Comparison of ENCODE assay signal across 7 mouse cellular contexts in genomic region chr3:108911548-108912413, GRCm38 (mm10). TPM values are rescaled to one million over a fixed set of nuclear protein-coding genes. Genes with fewer than 3 reads are reported as not detected.
DNase-seq lines count a peak whose midpoint lies in the region; ATAC-seq lines count a peak whose summit lies in the region.

Prpf38b (minus strand) TSS chr3:108911727.

- peak within 1 kb of the TSS; percentile 99 for H3K27ac ChIP-seq in embryonic facial prominence, embryonic 12.5 days
- H3K27ac ChIP-seq in limb, embryonic 11.5 days (replicated peaks; ENCODE audit: low read depth, low read length), result peak within 1 kb of the TSS; percentile 95
- peak within 1 kb of the TSS; percentile 95 for H3K27ac ChIP-seq in midbrain, embryonic 14.5 days (replicated peaks; ENCODE audit: low read depth, low read length)

- peak within 1 kb of the TSS; percentile 98 for H3K4me3 ChIP-seq in embryonic facial prominence, embryonic 12.5 days
- peak within 1 kb of the TSS; percentile 97 for H3K4me3 ChIP-seq in limb, embryonic 11.5 days (ENCODE audit: low read depth, low read length)
- peak within 1 kb of the TSS; percentile 98 for H3K4me3 ChIP-seq in midbrain, embryonic 14.5 days (replicated peaks; ENCODE audit: low read depth, low read length)

- peak; percentile 96 for DNase-seq in adrenal gland, postnatal 25 days
- peak; percentile 100 for DNase-seq in heart, adult 11 months
- DNase-seq in kidney, adult 18-20 months, result peak; percentile 94
- peak; percentile 97 for DNase-seq in limb, embryonic 11.5 days (ENCODE audit: low spot score)
- DNase-seq in midbrain, embryonic 14.5 days, result peak; percentile 98
- peak; percentile 88 to 91 for DNase-seq in spleen, adult 18-20 months

- H3K36me3 ChIP-seq in embryonic facial prominence, embryonic 12.5 days, result peaks cover 6% of the 10 kb centered on the region
- H3K36me3 ChIP-seq in limb, embryonic 11.5 days (ENCODE audit: control insufficient read depth, insufficient read depth, low read length), result no peaks in the 10 kb centered on the region; the same call in 1 of the 2 replicates
- peaks cover 17% of the 10 kb centered on the region for H3K36me3 ChIP-seq in midbrain, embryonic 14.5 days (ENCODE audit: control insufficient read depth, insufficient read depth, low read length)

- peak; percentile 98 for ATAC-seq in embryonic facial prominence, embryonic 12.5 days (ENCODE audit: insufficient number of reproducible peaks, insufficient read depth, low FRiP score, low TSS enrichment)
- peak; percentile 98 for ATAC-seq in limb, embryonic 11.5 days (ENCODE audit: insufficient number of reproducible peaks, low FRiP score, low TSS enrichment, low read depth)
- ATAC-seq in midbrain, embryonic 14.5 days (ENCODE audit: low FRiP score, low TSS enrichment), result peak; percentile 100

- no peaks in the 10 kb centered on the region for H3K27me3 ChIP-seq in embryonic facial prominence, embryonic 12.5 days
- H3K27me3 ChIP-seq in limb, embryonic 11.5 days (ENCODE audit: control insufficient read depth, insufficient read depth, low read length), result no peaks in the 10 kb centered on the region
- H3K27me3 ChIP-seq in midbrain, embryonic 14.5 days (ENCODE audit: control insufficient read depth, insufficient read depth, low read length), result no peaks in the 10 kb centered on the region

- H3K4me1 ChIP-seq in embryonic facial prominence, embryonic 12.5 days, result peaks cover 10% of the 10 kb centered on the region
- H3K4me1 ChIP-seq in limb, embryonic 11.5 days (ENCODE audit: control insufficient read depth, insufficient read depth, low read length), result peaks cover 5% of the 10 kb centered on the region
- H3K4me1 ChIP-seq in midbrain, embryonic 14.5 days (ENCODE audit: control insufficient read depth, insufficient read depth, low read length), result peaks cover 19% of the 10 kb centered on the region

- H3K9ac ChIP-seq in embryonic facial prominence, embryonic 12.5 days, result peak within 1 kb of the TSS; percentile 93
- H3K9ac ChIP-seq in limb, embryonic 11.5 days (ENCODE audit: low read length), result peak within 1 kb of the TSS; percentile 93
- H3K9ac ChIP-seq in midbrain, embryonic 14.5 days (replicated peaks; ENCODE audit: low read length), result peak within 1 kb of the TSS; percentile 87

- 1% methylated on average over 53 of the region's 53 CpGs for WGBS in embryonic facial prominence, embryonic 12.5 days
- WGBS in limb, embryonic 11.5 days, result 1% methylated on average over 53 of the region's 53 CpGs
- WGBS in midbrain, embryonic 14.5 days, result under 1% methylated on average over 53 of the region's 53 CpGs

- peak within 1 kb of the TSS; percentile 89 for H3K4me2 ChIP-seq in embryonic facial prominence, embryonic 12.5 days (replicated peaks)
- H3K4me2 ChIP-seq in limb, embryonic 11.5 days (ENCODE audit: low read depth, severe bottlenecking), result peak within 1 kb of the TSS; percentile 91
- H3K4me2 ChIP-seq in midbrain, embryonic 14.5 days (ENCODE audit: low read length), result peak within 1 kb of the TSS; percentile 95

- no peaks in the 10 kb centered on the region for H3K9me3 ChIP-seq in embryonic facial prominence, embryonic 12.5 days
- H3K9me3 ChIP-seq in limb, embryonic 11.5 days (ENCODE audit: control insufficient read depth, low read length), result no peaks in the 10 kb centered on the region
- no peaks in the 10 kb centered on the region for H3K9me3 ChIP-seq in midbrain, embryonic 14.5 days (ENCODE audit: control insufficient read depth, low read length)

RNA-seq across cellular contexts. Expression of gene Prpf38b, which starts in this region (rescaled TPM):
- total RNA-seq in adrenal gland, postnatal 25 days (2021), result 77.1 and 78.8 TPM in 2 replicates
- 82.3 and 91.7 TPM in 2 replicates for polyA plus RNA-seq in embryonic facial prominence, embryonic 12.5 days (2016; fragmentation: Nextera tagmentation; extraction: Ambion mirVana)
- polyA plus RNA-seq in limb, embryonic 11.5 days (2014; fragmentation: Nextera tagmentation; extraction: Ambion mirVana), result 79.9 and 81.2 TPM in 2 replicates
- polyA plus RNA-seq in midbrain, embryonic 14.5 days (2014; fragmentation: Nextera tagmentation; extraction: Ambion mirVana), result 44.0 and 51.5 TPM in 2 replicates

Comparison
In these comparisons a context has a peak if more than half of its experiments do, and no peak if none do; other contexts are left out.
1. Peak in every context shown above with its lines: DNase-seq, ATAC-seq, H3K4me3 ChIP-seq and H3K27ac ChIP-seq.